Mouse (Mus musculus): ENCODE data around the gene Cyth1.

Gene Cyth1

GRCm38 (mm10) chr11:118152964-118153363, 95.4 kb downstream of the Cyth1 start:
- DNase-seq (ENCODE audit: low spot score): no peak

DNA sequence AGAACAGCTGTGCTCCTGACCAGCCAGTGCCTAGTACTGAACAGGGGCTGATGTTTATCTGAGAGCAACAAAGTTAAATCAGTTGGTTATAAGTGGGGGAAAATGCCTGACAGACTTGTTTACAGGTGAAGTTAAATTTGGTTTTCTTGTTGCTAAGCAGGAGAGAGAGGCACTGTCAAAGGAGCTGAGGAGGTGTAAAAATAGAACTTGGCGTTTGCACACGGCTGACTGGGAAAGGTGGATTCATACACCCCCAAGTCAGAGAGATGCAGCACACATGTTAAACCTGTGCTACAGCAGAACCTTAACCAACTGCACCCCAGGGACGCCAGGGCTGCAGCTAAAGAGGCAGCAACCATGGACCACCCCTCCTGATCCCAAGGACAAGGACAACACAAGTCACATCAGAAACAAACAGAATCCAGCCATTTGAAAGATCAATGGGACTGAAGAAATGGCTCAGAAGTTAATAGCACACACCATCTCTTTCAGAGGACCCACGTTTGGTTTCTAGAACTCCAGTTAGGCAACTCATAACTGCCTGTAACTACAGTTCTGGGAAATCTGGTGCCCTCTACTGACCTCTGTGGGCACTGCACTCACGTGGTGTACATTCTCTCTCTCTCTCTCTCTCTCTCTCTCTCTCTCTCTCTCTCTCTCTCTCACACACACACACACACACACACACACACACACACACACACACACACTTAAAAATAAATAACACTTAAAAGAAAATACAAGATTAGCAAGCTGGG, 96.8 kb downstream of the Cyth1 start:
- no peak for DNase-seq (ENCODE audit: low spot score)

GRCm38 (mm10) chr11:118150115-118150701, 98.2 kb downstream of the Cyth1 start:
- no peak for DNase-seq (ENCODE audit: low spot score)

DNA sequence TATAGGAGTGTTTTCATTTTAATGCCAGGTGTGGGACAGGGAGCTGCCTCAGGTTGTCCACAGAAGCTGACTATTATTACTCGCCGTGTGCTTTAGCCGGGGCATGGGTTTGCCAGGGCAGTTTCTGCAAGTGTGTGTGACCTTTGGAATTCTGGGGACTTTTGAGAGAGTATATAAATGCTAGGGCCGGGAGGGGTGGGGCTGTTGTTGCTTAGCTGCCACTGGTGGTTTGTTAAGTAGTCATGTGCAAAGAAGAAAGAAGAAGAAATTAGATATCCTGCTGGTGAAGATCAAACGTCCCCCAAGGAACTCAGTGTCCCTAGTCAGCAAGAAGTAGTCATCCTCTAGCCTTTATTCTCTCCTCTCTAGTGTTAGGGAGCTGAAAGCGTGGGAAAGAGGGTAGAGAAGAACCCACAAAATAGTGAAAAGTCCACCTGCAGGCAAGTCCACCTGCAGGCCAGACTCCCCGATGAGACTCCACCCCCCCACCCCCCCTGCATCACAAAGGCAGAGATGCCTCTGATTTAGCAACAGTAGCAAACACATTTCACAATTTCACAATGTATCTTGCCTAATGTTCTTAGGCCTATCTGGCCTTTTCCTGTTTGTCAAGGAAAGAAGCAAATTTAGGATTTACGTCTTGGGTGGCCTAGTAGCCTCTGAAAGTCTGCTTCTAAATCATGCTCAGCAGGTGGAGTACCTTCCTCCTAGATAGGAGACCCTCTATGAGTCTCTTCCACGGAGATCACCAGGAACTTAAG, 100.3 kb downstream of the Cyth1 start:
- DNase-seq (ENCODE audit: low spot score): no peak

DNA sequence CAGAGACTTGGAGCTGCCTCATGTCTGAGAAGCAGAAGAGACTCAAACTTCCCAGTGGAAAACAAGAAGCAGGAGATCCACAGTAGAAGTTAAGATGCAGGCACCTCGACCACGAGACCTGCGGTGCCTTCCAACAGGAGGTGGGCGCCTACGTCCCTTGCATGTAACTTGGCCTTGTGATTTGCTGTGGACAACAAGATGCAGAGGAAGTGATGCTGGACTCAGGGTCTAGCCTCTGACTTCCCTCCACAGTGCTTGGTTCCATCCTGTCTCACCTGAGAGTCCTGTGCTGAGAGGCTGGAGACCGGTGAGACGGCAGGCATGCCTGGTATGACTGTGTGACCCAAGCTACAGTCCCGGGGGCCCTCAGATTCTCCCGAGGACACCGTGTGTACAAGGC, 101.9 kb downstream of the Cyth1 start:
- DNase-seq (ENCODE audit: low spot score): no peak

GRCm38 (mm10) chr11:118145771-118146351, 102.5 kb downstream of the Cyth1 start:
- DNase-seq (ENCODE audit: low spot score): no peak

DNA sequence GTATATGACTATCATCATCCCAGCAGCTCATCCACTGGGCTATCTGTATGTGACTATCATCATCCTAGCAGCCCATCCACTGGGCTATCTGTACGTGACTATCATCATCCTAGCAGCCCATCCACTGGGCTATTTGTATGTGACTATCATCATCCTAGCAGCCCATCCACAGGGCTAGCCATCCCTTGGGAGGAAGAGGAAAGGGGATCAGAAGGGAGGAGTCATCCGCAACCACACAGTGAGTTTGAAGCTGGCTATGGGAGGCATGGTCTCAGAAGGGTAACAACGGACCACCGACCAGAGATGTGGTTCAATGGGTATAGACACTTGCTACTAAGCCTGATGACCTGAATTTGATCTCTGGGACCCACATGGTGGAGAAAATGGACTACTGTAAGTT, 103.3 kb downstream of the Cyth1 start:
- no peak for DNase-seq (ENCODE audit: low spot score)

GRCm38 (mm10) chr11:118143731-118144130, 104.7 kb downstream of the Cyth1 start:
- DNase-seq (ENCODE audit: low spot score): no peak

DNA sequence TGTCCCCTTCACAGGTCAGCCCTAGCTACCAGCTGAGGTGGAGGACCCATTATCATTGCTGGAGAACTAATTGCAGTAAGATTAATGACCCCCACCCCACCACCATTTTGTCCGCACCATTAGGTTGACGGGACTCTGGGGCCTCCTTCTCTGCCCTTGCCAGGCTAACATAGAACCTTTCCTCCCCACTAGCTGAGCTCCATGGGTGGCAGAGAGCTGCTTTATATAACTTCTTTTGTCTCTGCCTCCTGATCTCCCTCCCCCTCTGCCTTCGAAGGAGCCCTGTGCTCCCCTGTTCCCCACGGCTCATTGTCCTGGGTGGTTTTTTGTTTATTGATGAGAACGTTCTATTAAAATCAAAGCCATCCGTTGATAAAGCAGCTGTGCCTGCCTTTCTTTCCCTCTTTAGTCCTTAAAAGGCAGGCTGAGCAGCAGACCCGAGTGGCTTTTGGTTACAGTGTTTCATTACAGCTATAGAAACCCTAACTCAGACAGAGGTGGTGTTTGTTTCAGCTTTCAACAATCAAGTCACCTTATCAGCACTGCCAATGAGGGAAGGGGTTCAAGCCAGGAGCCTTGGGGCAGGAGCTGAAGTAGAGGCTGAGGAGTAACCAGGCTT, 105.7 kb downstream of the Cyth1 start:
- no peak for DNase-seq (ENCODE audit: low spot score)

DNA sequence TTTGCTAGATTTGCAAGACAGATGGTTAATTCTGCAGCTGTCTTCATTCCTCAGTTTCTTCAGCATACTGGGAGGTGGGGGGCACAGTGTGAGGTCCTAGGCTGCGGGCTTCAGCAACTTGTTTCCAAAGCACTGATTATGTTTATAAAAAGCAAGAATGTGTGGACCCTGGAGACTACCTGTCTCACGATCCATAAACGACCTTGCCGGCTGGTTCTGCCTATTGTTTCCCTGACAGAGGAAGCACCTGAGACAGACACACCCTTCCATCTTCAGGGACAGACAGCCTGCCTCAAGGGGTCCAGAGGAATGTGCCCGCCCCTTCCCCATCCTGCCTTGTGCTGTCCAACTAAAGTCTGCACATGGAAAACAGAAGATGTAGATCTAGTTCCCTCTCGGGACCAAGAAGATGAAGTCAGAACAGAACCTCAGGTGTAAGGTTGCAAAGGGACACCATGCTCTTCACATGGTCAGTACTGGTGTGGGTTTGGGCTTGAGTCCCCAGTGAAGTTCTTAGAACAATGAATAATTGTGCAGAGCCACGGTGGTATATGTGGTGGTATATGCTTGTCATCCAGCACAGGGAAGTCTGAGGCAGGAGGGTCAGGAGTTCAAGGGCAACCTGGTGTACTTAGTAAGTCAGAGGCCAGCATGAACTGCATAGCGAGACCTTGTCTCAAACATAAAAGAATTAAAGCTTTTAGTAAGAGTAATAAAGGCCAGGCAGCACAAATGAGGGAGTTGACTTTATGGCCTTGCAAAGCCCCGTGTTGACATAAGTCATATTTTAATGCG, 107.4 kb downstream of the Cyth1 start:
- no peak for DNase-seq (ENCODE audit: low spot score)

GRCm38 (mm10) chr11:118138347-118138746, 110.0 kb downstream of the Cyth1 start:
- DNase-seq (ENCODE audit: low spot score): no peak

GRCm38 (mm10) chr11:118136172-118136632, 112.2 kb downstream of the Cyth1 start:
- no peak for DNase-seq (ENCODE audit: low spot score)

DNA sequence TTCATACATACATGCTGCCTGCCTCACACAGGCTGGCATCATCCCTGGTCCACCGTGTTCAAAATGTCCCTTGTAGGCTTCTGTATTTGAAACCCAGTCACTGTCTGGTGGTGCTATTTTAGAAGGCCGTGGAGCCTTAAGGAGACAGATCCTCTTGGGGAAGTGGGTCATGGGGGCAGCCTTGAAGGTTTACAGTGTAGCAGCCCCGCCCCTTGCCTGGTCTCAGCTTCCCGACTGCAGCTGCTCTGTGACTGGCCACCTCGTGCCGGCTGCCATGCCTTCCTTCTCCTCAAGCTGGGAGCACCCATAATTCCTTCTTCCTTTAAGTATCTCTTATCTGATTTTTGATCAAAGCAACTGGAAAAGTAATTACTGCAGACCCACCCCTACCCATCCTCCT, 113.1 kb downstream of the Cyth1 start:
- DNase-seq (ENCODE audit: low spot score): no peak

DNA sequence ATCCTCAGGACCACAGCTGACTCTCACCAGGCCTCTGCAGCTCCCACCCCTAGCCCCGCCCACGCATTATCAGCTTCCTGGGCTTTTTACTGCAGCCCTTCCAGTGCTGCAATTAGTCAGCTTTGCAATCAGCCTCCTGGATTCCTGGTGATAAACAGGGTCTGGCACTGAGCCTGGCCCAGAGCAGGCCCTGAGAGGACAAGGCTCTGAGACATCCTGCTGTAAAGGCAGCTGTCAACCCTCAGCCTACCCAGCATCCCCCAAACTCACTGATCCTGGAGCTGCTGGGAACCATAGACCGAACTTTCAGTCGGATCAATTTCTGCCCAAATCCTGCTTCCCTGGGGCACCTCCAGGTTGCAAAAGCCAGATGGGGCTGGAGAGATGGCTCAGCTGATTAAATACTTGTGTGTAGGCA, 114.6 kb downstream of the Cyth1 start:
- no peak for DNase-seq (ENCODE audit: low spot score)

DNA sequence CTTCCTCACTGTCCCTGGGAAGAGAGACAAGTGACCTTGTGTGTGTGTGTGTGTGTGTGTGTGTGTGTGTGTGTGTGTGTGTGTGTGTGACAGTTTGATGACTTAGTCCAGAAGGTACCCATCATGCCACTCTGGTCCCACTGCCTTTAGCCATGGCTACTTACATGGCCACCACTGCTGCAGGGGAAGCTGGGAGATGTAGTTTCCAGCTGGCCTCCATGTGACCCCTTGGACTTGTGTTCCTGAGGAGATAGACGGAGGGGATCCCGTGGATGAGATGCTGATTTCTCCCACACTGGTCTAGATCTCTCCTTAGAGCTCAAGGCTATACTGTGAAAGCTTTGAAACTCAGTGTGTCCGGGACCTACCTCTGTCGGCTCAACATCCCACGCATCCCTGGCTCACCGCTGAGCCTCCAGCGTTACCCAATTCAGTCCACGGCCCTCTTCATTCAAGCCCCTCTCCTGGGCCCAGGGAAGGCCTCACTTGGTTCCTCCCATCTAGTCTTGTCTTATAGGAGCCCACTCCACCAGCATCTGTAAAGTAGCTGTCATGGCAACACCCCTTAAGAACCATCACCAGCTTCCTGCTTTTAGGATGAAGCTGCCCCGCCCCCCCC, 115.2 kb downstream of the Cyth1 start:
- no peak for DNase-seq (ENCODE audit: low spot score)

GRCm38 (mm10) chr11:118132136-118132535, 116.3 kb downstream of the Cyth1 start:
- DNase-seq (ENCODE audit: low spot score): no peak

- no peak for DNase-seq (ENCODE audit: low spot score)
These were observed 117.9 kb downstream of the Cyth1 start, which contains the start of gene Dnah17 for GRCm38 (mm10) chr11:118130534-118130933. Dnah17 (minus strand) TSS chr11:118130634.

- DNase-seq (ENCODE audit: low spot score): no peak
These were observed 118.6 kb downstream of the Cyth1 start for GRCm38 (mm10) chr11:118129812-118130211.

GRCm38 (mm10) chr11:118121592-118121991, 126.8 kb downstream of the Cyth1 start:
- DNase-seq (ENCODE audit: low spot score): no peak

- no peak for DNase-seq (ENCODE audit: low spot score)
These were observed 129.6 kb downstream of the Cyth1 start for GRCm38 (mm10) chr11:118118777-118119176.

All from ovary, postnatal 10 days (tissue).